Mouse (Mus musculus): ENCODE data around the gene Chd4. TPM values are rescaled to one million over a fixed set of nuclear protein-coding genes. Genes with fewer than 3 reads are reported as not detected.
A peak's percentile ranks its signal among the peaks of the same experiment; 100 is the strongest.

The Chd4 gene
- polyA plus RNA-seq, 1 experiment from 2014 or later = 70.1 TPM

GRCm38 (mm10) chr6:125148251-125148925 is 52.6 kb downstream of the Chd4 start:
- Histone ChIP-seq H3K9ac (ENCODE audit: low read depth, low read length) (peak overlapping the region; percentile 45; the same call in 1 of the 2 replicates), H3K9me3 (ENCODE audit: control insufficient read depth, low read length) (no peaks in the 10 kb centered on the region), H3K4me2 (ENCODE audit: low read depth, low read length) (peak overlapping the region; percentile 93), H3K27me3 (replicated peaks; ENCODE audit: control insufficient read depth, insufficient read depth, low read length) (no peaks in the 10 kb centered on the region), H3K27ac (replicated peaks; ENCODE audit: low read depth, low read length) (peak overlapping the region; percentile 79), H3K4me1 (ENCODE audit: control insufficient read depth, insufficient read depth, low read length) (peaks cover 18% of the 10 kb centered on the region), H3K4me3 (ENCODE audit: low read depth, low read length) (peak overlapping the region; percentile 71; the same call in 1 of the 2 replicates), H3K36me3 (ENCODE audit: control insufficient read depth, insufficient read depth, low read length) (peaks cover 29% of the 10 kb centered on the region)
- WGBS = 65% methylated on average over 18 of the region's 18 CpGs
- no peak for ATAC-seq (ENCODE audit: low read depth)
- peak; percentile 65 for DNase-seq (ENCODE audit: low spot score)

- peak overlapping the region; percentile 93; the same call in 1 of the 2 replicates for H3K4me2 ChIP-seq (ENCODE audit: low read depth, low read length)
- peaks cover 18% of the 10 kb centered on the region for H3K4me1 ChIP-seq (ENCODE audit: control insufficient read depth, insufficient read depth, low read length)
- no peaks in the 10 kb centered on the region for H3K9me3 ChIP-seq (ENCODE audit: control insufficient read depth, low read length)
- WGBS = 78% methylated on average over 14 of the region's 16 CpGs
- peak overlapping the region; percentile 4; the same call in 1 of the 2 replicates for H3K4me3 ChIP-seq (ENCODE audit: low read depth, low read length)
- ATAC-seq (ENCODE audit: low read depth) (peak; percentile 6; the same call in 1 of the 2 replicates), DNase-seq (ENCODE audit: low spot score) (peak; percentile 72)
- peaks cover 27% of the 10 kb centered on the region for H3K36me3 ChIP-seq (ENCODE audit: control insufficient read depth, insufficient read depth, low read length)
- peak overlapping the region; percentile 45 for H3K9ac ChIP-seq (ENCODE audit: low read depth, low read length)
- peak overlapping the region; percentile 79 for H3K27ac ChIP-seq (replicated peaks; ENCODE audit: low read depth, low read length)
- no peaks in the 10 kb centered on the region for H3K27me3 ChIP-seq (replicated peaks; ENCODE audit: control insufficient read depth, insufficient read depth, low read length)
Measured at GRCm38 (mm10) chr6:125148926-125149568, 53.3 kb downstream of the Chd4 start.

GRCm38 (mm10) chr6:125149569-125149950 is 53.8 kb downstream of the Chd4 start:
- no peak for ATAC-seq (ENCODE audit: low read depth)
- H3K27me3 ChIP-seq (replicated peaks; ENCODE audit: control insufficient read depth, insufficient read depth, low read length) = no peaks in the 10 kb centered on the region
- H3K9ac ChIP-seq (ENCODE audit: low read depth, low read length) = peak overlapping the region; percentile 42; the same call in 1 of the 2 replicates

GRCm38 (mm10) chr6:125152212-125153017 is 56.6 kb downstream of the Chd4 start:
- DNase-seq (ENCODE audit: low spot score) (peak; percentile 54), ATAC-seq (ENCODE audit: low read depth) (no peak)
- 81% methylated on average over 22 of the region's 22 CpGs for WGBS
- Histone ChIP-seq H3K4me3 (ENCODE audit: low read depth, low read length) (no peak overlapping the region), H3K9me3 (ENCODE audit: control insufficient read depth, low read length) (no peaks in the 10 kb centered on the region), H3K4me1 (ENCODE audit: control insufficient read depth, insufficient read depth, low read length) (peaks cover 1% of the 10 kb centered on the region; the same call in 1 of the 2 replicates), H3K36me3 (ENCODE audit: control insufficient read depth, insufficient read depth, low read length) (peaks cover 32% of the 10 kb centered on the region), H3K27ac (replicated peaks; ENCODE audit: low read depth, low read length) (no peak overlapping the region), H3K27me3 (replicated peaks; ENCODE audit: control insufficient read depth, insufficient read depth, low read length) (no peaks in the 10 kb centered on the region), H3K4me2 (ENCODE audit: low read depth, low read length) (no peak overlapping the region), H3K9ac (ENCODE audit: low read depth, low read length) (no peak overlapping the region)

More at GRCm38 (mm10) chr6:125149569-125149950, 53.8 kb downstream of the Chd4 start:
- Histone ChIP-seq H3K4me2 (ENCODE audit: low read depth, low read length) (0 out of 2 replicates have a peak overlapping the region, but pooled peaks have one; percentile 12), H3K9me3 (ENCODE audit: control insufficient read depth, low read length) (no peaks in the 10 kb centered on the region), H3K4me1 (ENCODE audit: control insufficient read depth, insufficient read depth, low read length) (peaks cover 18% of the 10 kb centered on the region), H3K4me3 (ENCODE audit: low read depth, low read length) (no peak overlapping the region), H3K36me3 (ENCODE audit: control insufficient read depth, insufficient read depth, low read length) (peaks cover 23% of the 10 kb centered on the region), H3K27ac (replicated peaks; ENCODE audit: low read depth, low read length) (peak overlapping the region; percentile 79)
- DNase-seq (ENCODE audit: low spot score) = no peak
- 77% methylated on average over 7 of the region's 7 CpGs for WGBS

GRCm38 (mm10) chr6:125153018-125153389 is 57.2 kb downstream of the Chd4 start:
- H3K27me3 ChIP-seq (replicated peaks; ENCODE audit: control insufficient read depth, insufficient read depth, low read length) = no peaks in the 10 kb centered on the region
- ATAC-seq (ENCODE audit: low read depth) (no peak), DNase-seq (ENCODE audit: low spot score) (no peak)
- H3K9ac ChIP-seq (ENCODE audit: low read depth, low read length) = no peak overlapping the region
- H3K4me3 ChIP-seq (ENCODE audit: low read depth, low read length) = no peak overlapping the region
- H3K4me2 ChIP-seq (ENCODE audit: low read depth, low read length) = no peak overlapping the region
- no peaks in the 10 kb centered on the region for H3K9me3 ChIP-seq (ENCODE audit: control insufficient read depth, low read length)
- 66% methylated on average over 4 of the region's 5 CpGs for WGBS
- no peak overlapping the region for H3K27ac ChIP-seq (replicated peaks; ENCODE audit: low read depth, low read length)
- peaks cover 32% of the 10 kb centered on the region for H3K36me3 ChIP-seq (ENCODE audit: control insufficient read depth, insufficient read depth, low read length)
- no peaks in the 10 kb centered on the region for H3K4me1 ChIP-seq (ENCODE audit: control insufficient read depth, insufficient read depth, low read length)

- Histone ChIP-seq H3K27me3 (replicated peaks; ENCODE audit: control insufficient read depth, insufficient read depth, low read length) (no peaks in the 10 kb centered on the region), H3K9me3 (ENCODE audit: control insufficient read depth, low read length) (no peaks in the 10 kb centered on the region), H3K4me1 (ENCODE audit: control insufficient read depth, insufficient read depth, low read length) (no peaks in the 10 kb centered on the region), H3K27ac (replicated peaks; ENCODE audit: low read depth, low read length) (no peak overlapping the region), H3K4me3 (ENCODE audit: low read depth, low read length) (no peak overlapping the region), H3K36me3 (ENCODE audit: control insufficient read depth, insufficient read depth, low read length) (peaks cover 35% of the 10 kb centered on the region), H3K4me2 (ENCODE audit: low read depth, low read length) (no peak overlapping the region), H3K9ac (ENCODE audit: low read depth, low read length) (no peak overlapping the region)
- WGBS = 85% methylated on average over 4 of the region's 4 CpGs
- no peak for ATAC-seq (ENCODE audit: low read depth)
- no peak for DNase-seq (ENCODE audit: low spot score)
Measured at GRCm38 (mm10) chr6:125153682-125154081, 57.9 kb downstream of the Chd4 start.

GRCm38 (mm10) chr6:125154550-125154949 is 58.8 kb downstream of the Chd4 start:
- Histone ChIP-seq H3K9me3 (ENCODE audit: control insufficient read depth, low read length) (no peaks in the 10 kb centered on the region), H3K4me1 (ENCODE audit: control insufficient read depth, insufficient read depth, low read length) (no peaks in the 10 kb centered on the region), H3K27me3 (replicated peaks; ENCODE audit: control insufficient read depth, insufficient read depth, low read length) (no peaks in the 10 kb centered on the region), H3K27ac (replicated peaks; ENCODE audit: low read depth, low read length) (no peak overlapping the region), H3K9ac (ENCODE audit: low read depth, low read length) (no peak overlapping the region), H3K4me2 (ENCODE audit: low read depth, low read length) (no peak overlapping the region), H3K36me3 (ENCODE audit: control insufficient read depth, insufficient read depth, low read length) (peaks cover 44% of the 10 kb centered on the region), H3K4me3 (ENCODE audit: low read depth, low read length) (no peak overlapping the region)
- DNase-seq (ENCODE audit: low spot score) (peak; percentile 56), ATAC-seq (ENCODE audit: low read depth) (no peak)

GRCm38 (mm10) chr6:125155262-125155661 is 59.5 kb downstream of the Chd4 start:
- Histone ChIP-seq H3K36me3 (ENCODE audit: control insufficient read depth, insufficient read depth, low read length) (peaks cover 50% of the 10 kb centered on the region), H3K4me3 (ENCODE audit: low read depth, low read length) (no peak overlapping the region), H3K4me2 (ENCODE audit: low read depth, low read length) (no peak overlapping the region), H3K27me3 (replicated peaks; ENCODE audit: control insufficient read depth, insufficient read depth, low read length) (no peaks in the 10 kb centered on the region), H3K4me1 (ENCODE audit: control insufficient read depth, insufficient read depth, low read length) (no peaks in the 10 kb centered on the region), H3K9ac (ENCODE audit: low read depth, low read length) (no peak overlapping the region), H3K9me3 (ENCODE audit: control insufficient read depth, low read length) (no peaks in the 10 kb centered on the region), H3K27ac (replicated peaks; ENCODE audit: low read depth, low read length) (no peak overlapping the region)
- ATAC-seq (ENCODE audit: low read depth) (no peak), DNase-seq (ENCODE audit: low spot score) (no peak)
- WGBS = 85% methylated on average over 8 of the region's 8 CpGs
